Mouse (Mus musculus) erythroblast, embryonic 14.5 days (primary cell): ENCODE measurements around the gene Tppp2. TPM values are rescaled to one million over a fixed set of nuclear protein-coding genes. Genes with fewer than 3 reads are reported as not detected.
A peak's percentile ranks its signal among the peaks of the same experiment; 100 is the strongest.

Experiments
- H3K27me3 ChIP-seq: 2 replicates; pipeline ENCODE4 v1.6.1; 2012; ENCODE audit warnings: inconsistent platforms; ENCODE audit not compliant: control insufficient read depth
- H3K36me3 ChIP-seq: 2 replicates; pipeline ENCODE4 v1.6.1; 2012; ENCODE audit warnings: mild to moderate bottlenecking, inconsistent platforms; ENCODE audit not compliant: control insufficient read depth
- H3K4me1 ChIP-seq: 2 replicates; pipeline ENCODE4 v1.6.1; 2012; ENCODE audit warnings: inconsistent platforms; ENCODE audit not compliant: control insufficient read depth
- H3K4me3 ChIP-seq: replicated peaks from 2 replicates; pipeline ENCODE3; 2012; ENCODE audit warnings: moderate library complexity, mild to moderate bottlenecking, inconsistent platforms
- H3K9me3 ChIP-seq: 2 replicates; pipeline ENCODE4 v1.6.1; 2012; ENCODE audit warnings: low read length, inconsistent platforms, mixed read lengths; ENCODE audit not compliant: control insufficient read depth
- GATA1 ChIP-seq: IDR thresholded peaks from 2 replicates; pipeline ENCODE4 v1.6.1; 2012; ENCODE audit warnings: low read length, inconsistent platforms, mixed read lengths
- TAL1 ChIP-seq: IDR thresholded peaks from 3 replicates; pipeline ENCODE4 v1.6.1; 2012; ENCODE audit warnings: low read length, inconsistent platforms, mixed read lengths
- polyA plus RNA-seq: library from polyadenylated mRNA; stranded (reverse); fragments of >175 nt; gene quantifications from 2 replicates; pipeline ENCODE4 v1.2.3, GENCODE M21; 2012

Gene Tppp2
- polyA plus RNA-seq, 1 experiment: not detected

DNA sequence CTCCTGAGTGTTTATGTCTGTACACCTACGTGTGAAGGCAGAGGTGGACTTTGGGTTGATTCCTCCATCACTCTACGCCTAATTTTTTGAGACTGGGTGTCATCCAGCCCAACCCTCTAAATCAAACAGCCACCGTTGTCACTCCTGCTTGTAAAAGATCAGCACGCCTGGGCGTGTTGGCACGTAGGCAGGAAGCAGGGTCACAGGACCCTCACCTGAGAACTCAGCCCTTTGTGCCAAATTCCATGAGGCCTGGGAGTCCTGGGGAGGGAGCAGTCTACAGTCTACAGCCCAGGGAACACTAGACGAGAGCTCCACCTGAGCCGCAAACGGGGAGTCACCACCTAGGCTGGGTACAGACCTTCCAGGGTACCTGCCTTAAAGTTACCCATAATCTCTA, 14.4 kb upstream of the Tppp2 start:
- H3K36me3 ChIP-seq: no peaks in the 10 kb centered on the region; the same call in 1 of the 2 replicates
- TF ChIP-seq GATA1 (no peak), TAL1 (no peak)
- H3K27me3 ChIP-seq: peaks cover 6% of the 10 kb centered on the region
- H3K4me1 ChIP-seq: peaks cover 8% of the 10 kb centered on the region
- no peaks in the 10 kb centered on the region for H3K9me3 ChIP-seq
- no peak overlapping the region for H3K4me3 ChIP-seq

DNA sequence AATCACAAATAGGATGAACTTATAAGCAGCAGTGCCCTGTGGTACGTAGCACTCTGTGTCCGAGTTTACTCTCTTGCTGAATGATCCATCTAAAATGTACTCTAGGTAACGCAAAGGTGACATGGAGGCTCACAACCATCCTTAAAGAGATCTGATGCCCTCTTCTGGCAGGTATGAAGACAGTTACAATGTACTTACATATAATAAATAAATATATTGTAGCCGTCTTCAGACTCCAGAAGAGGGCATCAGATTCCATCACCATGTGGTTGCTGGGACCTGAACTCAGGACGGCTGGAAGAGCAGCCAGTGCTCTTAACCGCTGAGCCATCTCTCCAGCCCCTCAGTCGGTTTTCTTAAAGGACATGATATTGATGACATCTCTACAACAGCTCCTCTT, 13.5 kb upstream of the Tppp2 start:
- TF ChIP-seq TAL1: no peak
- no peak for TF ChIP-seq GATA1

DNA sequence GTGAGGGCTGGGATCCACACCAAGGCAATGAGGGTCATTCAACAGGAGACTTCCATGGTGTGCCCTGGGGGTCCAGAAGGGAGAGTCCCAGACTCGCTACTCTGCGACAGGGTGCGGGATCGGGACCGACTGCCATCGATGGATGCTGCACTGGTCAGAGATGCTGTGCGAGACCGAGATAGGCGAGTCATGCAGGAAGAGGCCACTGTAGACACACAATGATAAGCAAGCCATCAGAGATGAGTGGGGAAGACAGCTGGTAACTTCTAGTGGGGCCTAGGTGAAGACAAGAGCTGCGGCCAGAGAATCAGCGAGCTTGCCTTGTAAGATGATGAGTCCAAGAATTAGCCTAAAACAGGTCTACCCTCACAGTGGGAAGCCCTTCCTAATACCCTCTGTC, 12.1 kb upstream of the Tppp2 start:
- H3K9me3 ChIP-seq: no peaks in the 10 kb centered on the region
- TF ChIP-seq TAL1 (no peak), GATA1 (no peak)
- peaks cover 7% of the 10 kb centered on the region for H3K27me3 ChIP-seq
- H3K4me3 ChIP-seq: no peak overlapping the region
- no peaks in the 10 kb centered on the region; the same call in 1 of the 2 replicates for H3K36me3 ChIP-seq
- H3K4me1 ChIP-seq: peaks cover 8% of the 10 kb centered on the region

More for the DNA sequence above, 13.5 kb upstream of the Tppp2 start:
- H3K4me1 ChIP-seq: peaks cover 8% of the 10 kb centered on the region
- H3K9me3 ChIP-seq: no peaks in the 10 kb centered on the region
- H3K27me3 ChIP-seq: peaks cover 6% of the 10 kb centered on the region
- no peak overlapping the region for H3K4me3 ChIP-seq
- H3K36me3 ChIP-seq: no peaks in the 10 kb centered on the region; the same call in 1 of the 2 replicates

DNA sequence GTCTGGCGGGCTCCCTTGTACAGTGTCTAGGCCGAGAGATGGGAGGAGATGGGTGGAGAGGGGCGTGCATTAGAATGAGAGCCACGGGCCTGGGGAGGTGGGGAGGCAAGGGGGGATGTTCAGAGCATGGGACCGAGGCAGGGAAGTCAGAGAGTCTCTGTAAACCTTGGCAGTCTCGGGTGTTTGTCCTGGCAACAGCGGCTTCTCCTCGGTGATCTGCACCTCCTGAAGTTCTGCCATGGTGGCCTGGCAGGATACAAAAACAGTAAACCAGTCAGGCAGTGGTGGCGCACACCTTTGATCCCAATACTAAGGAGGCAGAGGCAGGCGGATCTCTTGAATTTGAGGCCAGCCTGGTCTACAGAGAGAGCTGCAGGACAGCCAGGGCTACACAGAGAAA, 6.9 kb upstream of the Tppp2 start:
- Histone ChIP-seq H3K9me3 (no peaks in the 10 kb centered on the region), H3K27me3 (peaks cover 50% of the 10 kb centered on the region), H3K4me1 (peaks cover 18% of the 10 kb centered on the region), H3K36me3 (no peaks in the 10 kb centered on the region), H3K4me3 (no peak overlapping the region)
- TF ChIP-seq GATA1: no peak
- no peak for TF ChIP-seq TAL1

- Histone ChIP-seq H3K9me3 (no peaks in the 10 kb centered on the region), H3K36me3 (no peaks in the 10 kb centered on the region), H3K4me1 (peaks cover 13% of the 10 kb centered on the region), H3K27me3 (peaks cover 46% of the 10 kb centered on the region), H3K4me3 (peak overlapping the region; percentile 54)
- no peak for TF ChIP-seq TAL1
- TF ChIP-seq GATA1: no peak
These were observed 5.7 kb upstream of the Tppp2 start for GRCm38 (mm10) chr14:51912391-51913061.

DNA sequence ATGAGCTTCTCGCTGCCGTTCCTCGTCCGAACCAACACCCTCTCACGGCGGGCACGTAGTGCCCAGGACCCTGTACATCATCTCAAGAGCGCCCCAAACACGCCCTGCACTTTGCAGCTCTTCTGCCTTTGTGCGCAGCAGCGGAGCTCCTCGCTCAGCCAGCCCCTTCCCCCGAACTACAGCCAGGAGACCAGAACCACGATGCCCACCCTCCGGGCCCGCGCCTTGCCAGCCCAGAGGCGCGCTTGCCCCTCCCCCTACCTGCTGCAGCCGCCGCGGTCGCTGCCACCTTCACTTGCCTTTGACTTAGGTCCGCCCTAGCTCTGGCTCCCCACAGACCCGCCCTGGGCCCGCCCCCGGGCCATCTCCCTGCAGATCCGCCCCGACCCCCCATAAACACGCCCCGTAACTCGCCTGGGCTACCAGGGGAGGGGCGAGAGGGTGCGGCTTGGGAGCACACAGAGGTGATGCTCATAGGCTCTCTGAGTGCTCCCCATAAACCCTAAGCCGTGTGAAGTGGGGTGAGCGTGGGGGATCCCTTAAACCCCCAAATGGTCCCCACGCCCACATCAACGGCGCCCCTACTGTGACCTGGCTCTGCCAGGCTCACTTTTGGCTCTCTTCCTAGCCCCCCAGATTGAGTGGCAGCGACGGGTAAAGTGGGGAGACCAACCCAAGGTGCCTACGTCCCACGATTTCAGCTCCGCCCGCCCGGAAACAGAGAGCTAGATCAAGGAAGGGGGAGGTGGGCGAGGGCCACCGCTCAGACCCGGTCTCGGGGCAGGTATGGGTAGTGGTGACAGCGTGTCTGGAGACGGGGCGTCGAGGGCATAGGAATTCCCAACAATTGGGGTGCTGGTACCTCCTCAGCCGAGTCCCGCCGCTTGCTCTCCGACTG, 4.9 kb upstream of the Tppp2 start:
- Histone ChIP-seq H3K36me3 (no peaks in the 10 kb centered on the region), H3K9me3 (no peaks in the 10 kb centered on the region), H3K27me3 (peaks cover 46% of the 10 kb centered on the region), H3K4me1 (peaks cover 13% of the 10 kb centered on the region), H3K4me3 (peak overlapping the region; percentile 54)
- TF ChIP-seq TAL1 (no peak), GATA1 (no peak)

- Histone ChIP-seq H3K27me3 (peaks cover 46% of the 10 kb centered on the region), H3K9me3 (no peaks in the 10 kb centered on the region), H3K4me1 (peaks cover 13% of the 10 kb centered on the region), H3K36me3 (no peaks in the 10 kb centered on the region), H3K4me3 (peak within 1 kb of the TSS; percentile 54)
- TF ChIP-seq TAL1 (no peak), GATA1 (no peak)
These were observed 4.1 kb upstream of the Tppp2 start, which contains the start of gene Ndrg2 for GRCm38 (mm10) chr14:51913960-51914762. TSS of gene Ndrg2 (minus strand) at chr14:51914158.

- Histone ChIP-seq H3K27me3 (peaks cover 46% of the 10 kb centered on the region), H3K4me1 (peaks cover 13% of the 10 kb centered on the region), H3K9me3 (no peaks in the 10 kb centered on the region), H3K4me3 (no peak overlapping the region), H3K36me3 (no peaks in the 10 kb centered on the region)
- TF ChIP-seq GATA1: no peak
- TF ChIP-seq TAL1: no peak
These were observed 3.2 kb upstream of the Tppp2 start for GRCm38 (mm10) chr14:51915030-51915429.
